Mouse (Mus musculus) olfactory bulb, adult 2 months (tissue): Measurements from ENCODE around the gene Lmntd2.

Source experiments
- CTCF ChIP-seq: fragments of 200-500 bp; IDR thresholded peaks from 2 replicates; pipeline ENCODE4 v1.5.1; 2012; ENCODE audit warnings: low read depth, mild to moderate bottlenecking, low read length, moderate library complexity; ENCODE audit not compliant: insufficient read depth
- POLR2A ChIP-seq: fragments of 200-500 bp; IDR thresholded peaks from 2 replicates; pipeline ENCODE4 v1.6.1; 2012; ENCODE audit warnings: mild to moderate bottlenecking, low read depth, low read length, moderate library complexity; ENCODE audit not compliant: insufficient read depth

DNA sequence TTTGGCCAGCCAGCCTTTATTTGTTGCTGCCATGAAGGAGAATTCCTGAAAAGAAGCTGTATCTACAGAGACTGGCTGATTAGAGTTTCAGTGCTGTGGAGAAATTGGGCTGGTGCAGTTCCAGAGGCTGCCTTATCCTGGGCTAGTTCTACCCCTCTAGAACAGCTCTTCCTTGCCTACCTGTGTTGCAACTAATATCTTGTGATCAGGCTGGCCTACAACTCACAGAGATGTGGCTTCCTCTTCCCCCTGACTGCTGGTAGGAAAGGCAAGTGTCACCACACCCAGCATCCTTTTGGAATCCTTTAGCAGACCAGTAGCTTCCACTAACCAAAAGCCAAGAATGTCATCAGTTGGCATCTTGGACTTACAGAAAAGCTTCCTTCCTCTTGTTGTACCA is 44.0 kb downstream of the Lmntd2 start:
- TF ChIP-seq POLR2A (no peak), CTCF (no peak)
